Mouse (Mus musculus) CD4-positive, CD25-positive, alpha-beta regulatory T cell, adult 2 months (primary cell): Measurements from ENCODE around the gene Cntnap1.

Experiments used
- DNase-seq: peaks from one replicate; pipeline ENCODE4 v3.0.0-alpha.2; 2012; ENCODE audit warnings: low read depth, low spot score

Gene Cntnap1

DNA sequence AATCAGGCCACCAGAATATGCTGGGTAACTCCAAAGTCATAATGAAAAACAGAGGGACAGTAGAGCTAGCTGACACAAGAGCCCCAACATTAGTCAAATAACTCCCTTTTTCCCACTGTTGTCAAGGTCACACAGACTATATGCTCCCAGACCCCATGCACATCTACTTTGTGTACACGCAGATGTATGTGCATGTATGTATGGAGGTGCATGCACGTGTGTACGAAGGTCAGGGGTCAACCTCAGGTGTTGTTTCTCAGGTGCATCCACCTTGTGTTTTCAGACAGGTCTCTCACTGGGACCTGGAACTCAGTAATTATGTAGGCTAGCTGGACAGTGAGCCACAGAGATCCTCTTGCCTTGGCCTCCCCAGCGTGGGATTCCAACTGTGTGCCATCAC is 15.1 kb downstream of the Cntnap1 start:
- no peak for DNase-seq

DNA sequence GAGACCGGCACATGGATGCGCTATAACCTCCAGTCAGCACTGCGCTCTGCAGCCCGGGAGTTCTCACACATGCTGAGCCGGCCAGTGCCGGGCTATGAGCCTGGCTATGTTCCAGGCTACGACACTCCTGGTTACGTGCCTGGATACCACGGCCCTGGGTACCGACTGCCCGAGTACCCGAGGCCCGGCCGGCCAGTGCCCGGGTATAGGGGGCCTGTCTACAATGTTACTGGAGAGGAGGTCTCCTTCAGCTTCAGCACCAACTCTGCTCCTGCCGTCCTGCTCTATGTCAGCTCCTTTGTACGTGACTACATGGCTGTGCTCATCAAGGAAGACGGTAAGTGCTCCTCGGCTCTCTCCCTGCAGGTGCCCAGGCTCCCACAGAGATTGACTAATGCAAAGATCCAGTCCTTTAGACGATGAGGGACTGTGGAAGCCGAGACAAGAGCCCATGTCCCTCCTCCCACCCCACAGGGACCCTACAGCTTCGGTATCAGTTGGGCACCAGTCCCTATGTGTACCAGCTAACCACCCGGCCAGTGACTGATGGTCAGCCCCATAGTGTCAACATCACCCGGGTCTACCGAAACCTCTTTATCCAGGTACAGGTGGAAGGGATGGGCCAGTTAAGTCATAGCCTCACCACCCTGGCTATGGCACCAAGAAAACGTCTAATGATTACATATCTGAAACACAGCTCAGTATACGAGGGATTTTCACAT is 16.4 kb downstream of the Cntnap1 start:
- no peak for DNase-seq

DNA sequence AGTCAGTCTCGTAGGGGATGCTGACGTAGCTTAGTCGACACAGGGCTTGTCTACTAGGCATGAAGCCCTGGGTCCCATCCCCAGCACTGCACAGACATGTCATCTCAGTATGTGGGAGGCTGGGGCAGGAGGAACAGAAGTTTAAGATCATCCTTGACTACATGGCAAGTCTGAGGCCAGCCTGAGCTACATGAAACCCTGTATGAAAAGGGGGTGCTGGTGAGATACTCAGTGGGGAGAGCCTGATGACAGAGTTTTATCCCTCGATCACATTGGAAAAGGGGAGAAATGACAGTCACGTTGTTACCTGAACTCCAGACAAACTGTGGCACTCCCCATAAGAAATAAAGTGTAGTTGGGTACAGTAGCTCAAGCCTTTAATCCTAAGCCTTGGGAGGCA is 17.2 kb downstream of the Cntnap1 start:
- no peak for DNase-seq

DNA sequence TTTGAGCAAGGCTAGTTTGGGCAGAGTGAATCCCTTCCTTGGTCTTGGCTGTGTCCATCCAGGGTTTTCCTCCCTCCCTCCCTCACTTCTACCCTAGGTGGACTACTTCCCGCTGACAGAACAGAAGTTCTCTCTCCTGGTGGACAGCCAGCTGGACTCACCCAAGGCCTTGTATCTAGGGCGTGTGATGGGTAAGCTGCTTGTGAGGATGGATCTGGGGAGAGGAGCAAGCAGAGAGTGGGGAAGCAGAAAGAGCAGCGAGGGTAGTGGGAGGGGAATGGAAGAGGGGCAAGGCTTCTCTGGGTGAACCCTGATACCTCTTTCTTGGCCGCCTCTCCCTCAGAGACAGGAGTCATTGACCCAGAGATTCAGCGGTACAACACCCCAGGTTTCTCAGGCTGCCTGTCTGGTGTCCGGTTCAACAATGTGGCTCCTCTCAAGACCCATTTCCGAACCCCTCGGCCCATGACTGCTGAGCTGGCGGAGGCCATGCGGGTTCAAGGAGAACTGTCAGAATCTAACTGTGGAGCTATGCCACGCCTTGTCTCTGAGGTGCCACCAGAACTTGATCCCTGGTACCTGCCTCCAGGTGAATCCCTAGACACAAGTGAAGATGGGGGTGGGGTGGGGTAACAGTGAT is 18.0 kb downstream of the Cntnap1 start:
- no peak for DNase-seq

DNA sequence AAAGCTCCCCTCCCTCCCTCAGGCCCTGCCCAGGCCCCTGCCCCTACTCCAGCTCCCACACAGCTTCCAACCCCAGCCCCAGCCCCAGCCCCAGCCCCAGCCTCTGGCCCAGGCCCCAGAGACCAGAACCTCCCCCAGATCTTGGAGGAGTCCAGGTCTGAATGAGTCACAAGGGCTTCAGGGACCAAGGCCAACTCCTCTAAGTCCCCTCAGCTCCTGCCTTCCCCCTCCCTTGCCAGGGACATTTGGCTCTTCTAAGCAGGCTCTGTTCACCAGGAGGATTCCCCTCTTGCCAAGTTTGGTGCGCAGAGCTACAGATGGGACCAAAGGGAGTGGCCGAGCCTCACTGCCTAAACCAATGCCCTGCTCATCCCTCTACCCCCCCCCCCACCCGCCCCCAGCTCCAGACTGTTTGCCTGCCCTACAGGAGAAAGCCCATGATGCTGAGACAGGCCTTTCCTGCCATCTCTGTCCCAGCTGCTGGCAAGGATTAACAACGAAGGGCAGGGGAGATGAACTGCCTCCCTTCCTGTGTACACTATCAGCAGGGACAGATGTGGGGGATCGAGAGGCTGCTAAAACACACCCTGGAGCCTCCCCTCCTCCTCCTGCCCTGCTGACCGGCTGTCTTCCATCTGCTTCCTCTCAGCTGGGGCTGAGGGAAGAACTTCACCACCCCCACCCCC is 19.3 kb downstream of the Cntnap1 start:
- no peak for DNase-seq

DNA sequence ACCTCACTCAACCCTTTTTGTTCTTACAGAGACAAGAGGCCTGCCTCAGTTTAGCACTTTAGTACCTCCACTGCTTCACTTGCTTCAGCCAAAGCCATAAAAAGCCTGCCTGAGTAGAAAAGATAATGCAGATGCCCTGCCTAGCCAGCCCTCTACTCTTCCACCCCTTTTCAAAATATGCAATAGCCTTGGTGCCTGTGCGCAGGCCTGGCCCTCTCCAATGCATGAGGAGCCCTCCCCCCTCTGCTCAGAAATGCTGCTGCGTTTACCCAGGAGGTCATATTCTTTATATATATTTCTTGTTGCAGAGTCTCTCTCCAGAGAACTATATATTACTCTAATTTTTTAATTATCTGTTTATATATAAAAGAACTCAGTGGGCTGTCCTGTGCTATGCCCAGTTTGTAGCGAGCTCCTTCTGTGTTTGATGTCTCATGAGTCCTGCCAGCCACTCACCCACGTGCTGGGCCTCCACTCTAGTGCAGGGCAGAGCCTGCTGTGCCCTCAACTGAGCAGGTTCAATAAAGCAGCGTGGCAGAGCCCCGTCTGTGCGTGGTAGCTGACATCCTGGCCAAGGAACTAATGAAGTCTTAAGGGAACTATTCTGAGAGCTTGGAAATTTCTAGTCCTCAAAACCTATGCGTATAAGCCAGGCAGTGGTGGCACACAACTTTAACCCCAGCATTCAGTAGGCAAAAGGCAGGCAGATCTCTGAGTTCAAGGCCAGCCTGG is 20.0 kb downstream of the Cntnap1 start:
- no peak for DNase-seq

DNA sequence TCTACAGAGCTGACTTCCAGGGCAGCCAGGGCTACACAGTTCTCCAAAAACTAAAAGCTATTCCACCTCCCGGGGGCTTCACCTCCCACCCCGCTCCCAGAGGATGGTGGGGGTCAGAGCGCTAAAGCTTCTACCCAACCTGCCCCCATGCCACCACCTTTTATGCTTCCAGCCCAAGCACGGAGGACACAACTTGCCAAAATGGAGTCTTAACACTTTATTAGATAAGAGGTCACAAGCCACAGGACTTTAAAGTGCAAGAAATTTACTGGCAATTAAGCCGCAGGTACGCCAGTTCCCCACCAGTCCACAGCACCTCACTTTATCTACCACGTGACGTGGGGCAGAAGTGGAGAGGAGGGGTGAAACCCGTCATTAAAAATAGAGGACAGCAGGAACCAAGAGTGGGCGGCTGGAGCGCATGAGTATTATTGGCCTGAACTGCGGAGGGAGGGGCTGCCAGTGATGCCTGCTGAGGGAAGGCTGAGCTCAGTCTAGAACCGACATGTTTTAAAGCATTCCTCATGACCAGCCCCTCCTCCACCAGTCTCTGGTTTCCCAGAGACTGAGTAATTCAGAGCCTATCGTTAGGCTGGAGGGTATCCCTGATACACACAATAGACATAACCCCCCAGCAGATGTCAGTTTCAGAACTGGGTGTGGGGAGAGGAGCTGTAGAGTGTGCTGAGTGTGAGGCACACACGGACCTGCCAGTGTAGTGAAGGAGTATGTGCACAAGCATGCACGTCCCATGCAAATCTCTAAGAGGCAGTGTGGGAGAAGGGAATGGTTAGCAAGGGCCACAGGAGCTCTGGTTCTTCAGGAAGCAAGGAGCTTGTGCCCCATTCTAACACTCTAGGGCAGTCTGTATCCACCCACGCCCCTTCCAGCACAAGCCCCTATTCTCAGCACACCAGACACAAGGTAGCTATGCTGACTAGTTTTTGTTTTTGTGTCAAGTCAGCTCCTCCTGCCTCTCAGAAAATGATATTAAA is 20.9 kb downstream of the Cntnap1 start:
- no peak for DNase-seq

DNA sequence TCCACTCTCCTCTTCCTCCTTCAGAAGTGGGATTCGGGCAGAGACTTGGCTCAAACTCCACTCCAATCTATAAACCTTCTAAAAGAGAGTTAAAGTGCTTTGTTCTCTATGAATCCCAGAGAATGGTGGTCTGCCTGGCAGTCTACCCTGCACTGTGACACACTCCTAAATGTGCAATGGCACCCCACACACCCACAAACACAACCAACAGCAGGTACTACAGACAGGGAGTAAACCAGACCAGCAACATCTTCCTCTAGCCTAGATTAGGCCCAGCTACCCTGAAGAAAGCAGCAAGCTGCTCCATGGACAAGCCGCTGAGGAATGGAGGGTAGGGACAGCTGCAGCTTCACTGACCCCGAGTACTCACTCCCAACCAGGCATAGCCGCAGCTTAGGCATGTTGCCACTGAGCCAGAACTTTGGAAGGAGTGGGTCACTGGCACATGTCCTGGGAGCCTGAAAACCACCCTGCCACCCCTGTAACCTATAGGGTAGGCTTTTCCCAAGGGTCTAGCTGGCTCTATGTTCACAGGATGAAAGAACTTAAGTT is 21.7 kb downstream of the Cntnap1 start:
- no peak for DNase-seq

DNA sequence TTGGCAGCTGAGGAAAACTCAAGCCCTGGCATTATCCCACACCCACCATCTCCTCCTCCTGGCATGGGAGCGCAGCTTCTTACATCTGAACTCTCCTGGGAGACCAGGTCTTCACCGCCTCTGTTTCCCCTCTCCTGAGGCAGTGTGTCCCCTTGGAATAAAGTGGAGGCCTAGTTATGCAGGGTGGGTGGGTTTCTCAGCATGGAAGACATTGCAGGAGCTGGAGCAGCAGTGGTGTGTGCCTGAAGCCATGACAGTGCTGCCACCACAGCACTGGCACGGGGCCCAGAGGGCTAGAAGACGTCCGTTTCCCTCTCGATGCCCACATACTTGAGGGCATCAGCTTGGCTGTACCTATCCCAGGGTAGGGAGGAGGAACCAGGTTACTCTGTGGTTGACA is 22.3 kb downstream of the Cntnap1 start:
- DNase-seq, result no peak

DNA sequence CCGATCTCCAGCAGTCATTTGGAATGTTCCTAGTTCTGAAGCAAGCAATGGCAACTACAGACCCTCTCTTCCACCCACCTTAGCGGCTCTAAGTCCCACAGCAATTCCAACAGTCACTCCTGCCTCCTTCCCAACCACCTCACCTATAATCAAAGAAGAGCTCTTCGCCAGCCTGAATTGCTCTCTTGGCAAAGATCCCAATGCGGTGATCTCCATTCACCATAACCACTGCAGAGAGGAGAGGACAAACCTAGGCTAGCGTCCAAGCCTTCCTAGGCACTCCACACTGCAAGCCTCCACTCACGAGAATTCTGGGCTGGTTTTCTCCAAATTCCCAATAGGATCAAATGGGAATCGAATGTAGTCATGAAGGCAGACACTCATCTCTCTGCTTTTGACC is 22.8 kb downstream of the Cntnap1 start:
- no peak for DNase-seq

DNA sequence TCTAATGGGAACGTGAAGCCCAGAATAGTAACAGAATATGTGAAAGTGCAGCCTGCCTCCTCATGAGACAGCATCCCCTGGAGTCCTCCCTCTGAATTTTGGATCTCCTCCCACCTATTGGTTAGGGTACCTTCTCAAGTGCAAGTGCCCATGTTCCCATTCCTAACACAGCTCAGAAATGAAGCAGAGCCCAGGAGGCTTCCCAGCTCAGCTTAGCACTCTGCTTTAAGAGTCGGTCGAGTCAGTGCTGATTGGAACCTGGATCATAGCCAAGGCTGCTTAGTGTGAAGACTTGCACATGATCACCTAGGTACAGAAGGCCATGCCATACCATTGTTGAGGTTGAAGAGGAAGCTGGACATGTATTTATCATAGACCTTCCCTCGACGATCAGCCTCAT is 23.8 kb downstream of the Cntnap1 start:
- no peak for DNase-seq

DNA sequence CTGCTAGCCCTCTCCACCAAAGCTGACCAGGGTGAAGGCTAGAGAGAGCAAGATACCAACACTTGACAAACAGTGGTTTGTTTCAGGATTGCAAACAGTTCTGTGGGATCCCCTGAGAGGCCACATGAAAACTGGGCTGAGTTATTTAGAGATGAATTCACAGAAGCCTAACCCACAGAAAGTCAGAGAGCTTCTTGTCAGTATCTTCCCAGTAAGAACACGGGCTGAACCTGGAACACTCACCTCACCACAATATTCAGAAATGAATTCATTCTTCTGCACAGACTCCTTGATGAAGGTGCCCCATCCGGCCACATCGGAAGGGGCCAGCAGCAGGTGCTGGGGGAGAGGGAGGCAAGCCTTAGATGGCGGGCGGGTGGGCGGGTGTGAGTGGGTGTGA is 24.3 kb downstream of the Cntnap1 start:
- DNase-seq, result no peak

DNA sequence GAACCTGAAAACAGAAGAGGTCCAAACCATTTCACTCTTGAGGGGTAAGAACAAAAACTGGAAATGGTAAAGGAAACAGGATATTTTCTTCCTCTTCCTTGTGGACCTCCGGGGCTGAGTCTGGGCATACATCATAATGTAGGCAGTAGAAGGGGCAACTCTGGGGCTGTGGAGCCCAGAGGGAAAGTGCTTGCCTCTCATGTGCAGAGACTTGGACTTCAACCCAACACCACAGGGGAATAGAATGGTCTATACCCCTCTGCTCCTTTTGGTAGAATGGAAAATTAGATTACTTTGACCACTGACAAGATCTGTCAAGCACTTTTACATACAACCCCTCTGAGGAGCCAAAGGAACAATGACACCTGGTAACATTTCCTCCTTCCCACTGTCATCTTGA is 24.8 kb downstream of the Cntnap1 start:
- no peak for DNase-seq

DNA sequence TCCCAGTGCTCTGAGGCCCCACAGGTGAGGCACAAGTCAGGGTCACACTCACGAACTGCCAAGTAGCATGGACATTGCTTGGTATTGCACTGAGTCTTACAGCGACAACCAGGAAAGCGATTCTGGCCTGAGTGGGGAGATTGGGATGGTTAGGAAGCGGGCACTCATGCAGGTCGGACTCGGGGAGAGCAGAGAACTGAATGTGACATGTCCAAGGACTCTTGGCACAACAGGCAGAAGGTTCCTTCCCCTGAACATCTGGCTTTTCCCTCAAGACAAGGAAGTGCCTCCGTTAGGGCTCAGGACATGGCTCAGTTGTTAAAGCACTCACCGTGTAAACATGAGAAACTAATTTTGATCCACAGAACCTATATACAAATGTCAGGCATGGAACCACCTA is 25.2 kb downstream of the Cntnap1 start:
- DNase-seq, result no peak

DNA sequence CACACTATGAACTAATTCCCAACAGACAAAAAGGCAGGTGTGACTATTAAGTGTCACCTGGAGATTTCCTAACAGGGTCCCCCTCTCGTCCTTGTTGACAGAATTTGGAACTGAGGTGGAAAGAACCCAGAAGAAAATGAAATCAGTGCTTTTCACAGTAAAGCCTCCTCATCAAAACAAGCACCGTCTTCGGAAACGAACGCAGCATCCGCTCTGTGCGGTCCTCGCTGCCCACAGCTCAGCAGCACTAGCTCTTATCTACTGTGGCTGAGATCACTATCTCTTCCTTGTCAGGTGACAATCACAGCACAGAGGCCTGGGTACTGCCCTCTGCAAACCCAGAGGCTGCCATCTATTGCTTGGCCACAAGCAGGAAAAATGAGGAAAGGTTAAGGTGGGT is 25.9 kb downstream of the Cntnap1 start:
- peak; percentile 53 for DNase-seq

DNA sequence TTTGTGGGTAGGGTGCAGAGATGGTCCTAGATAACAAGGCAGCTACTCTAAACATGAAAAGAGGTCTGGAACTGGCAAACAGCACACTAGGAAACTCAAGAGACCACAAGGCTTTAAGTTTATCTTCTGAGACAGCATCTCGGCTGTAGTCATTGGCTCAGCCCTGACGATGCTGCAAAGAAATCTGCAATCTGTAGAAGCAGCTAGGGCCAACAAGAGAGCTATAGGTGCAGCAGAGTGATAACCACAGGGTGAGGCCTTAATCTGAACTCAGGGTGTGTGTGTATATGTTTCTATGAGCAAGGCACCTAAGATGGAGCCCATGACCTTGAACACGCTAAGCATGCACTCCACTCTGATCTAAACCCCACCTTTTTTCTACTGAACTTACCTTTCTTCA is 29.2 kb downstream of the Cntnap1 start:
- no peak for DNase-seq

DNA sequence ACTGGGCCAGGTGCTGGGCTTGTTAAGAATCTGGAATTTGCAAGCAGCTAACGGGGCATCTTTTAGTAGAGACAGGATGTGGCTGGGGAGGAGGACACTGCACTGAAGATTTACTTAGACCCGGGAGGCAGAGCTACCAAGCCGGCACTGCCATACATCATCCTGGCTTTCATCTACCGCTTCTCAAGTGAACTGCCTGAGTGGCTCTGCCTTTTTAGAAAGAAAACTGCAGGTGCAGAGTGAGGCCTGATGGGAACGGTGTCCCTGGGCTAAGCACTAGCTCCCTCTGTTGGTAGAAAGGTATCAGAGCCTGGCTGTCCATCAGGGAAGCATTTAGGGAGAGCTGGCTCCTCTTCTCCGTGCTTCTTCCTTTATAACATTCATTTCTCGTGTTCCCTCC is 30.7 kb downstream of the Cntnap1 start:
- peak; percentile 68 for DNase-seq

DNA sequence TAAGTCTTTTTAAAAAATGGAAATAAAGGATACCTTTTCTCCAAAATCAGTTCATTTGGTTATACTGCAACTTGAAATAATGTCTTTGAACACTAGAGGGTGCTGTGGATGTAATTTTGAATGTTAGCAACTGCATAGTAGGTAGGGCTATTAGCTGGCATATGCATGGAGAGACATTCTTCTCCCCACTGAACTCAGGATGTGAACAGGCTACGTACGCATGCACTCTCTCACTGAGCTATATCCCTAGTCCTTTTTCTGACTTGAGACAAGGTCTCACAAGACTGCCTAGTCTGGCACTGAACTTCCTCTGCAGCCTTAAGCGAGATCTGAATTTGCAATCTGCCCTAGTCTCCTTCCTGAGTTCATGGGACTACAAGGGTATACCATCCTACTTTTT is 41.6 kb downstream of the Cntnap1 start:
- peak; percentile 85 for DNase-seq

DNA sequence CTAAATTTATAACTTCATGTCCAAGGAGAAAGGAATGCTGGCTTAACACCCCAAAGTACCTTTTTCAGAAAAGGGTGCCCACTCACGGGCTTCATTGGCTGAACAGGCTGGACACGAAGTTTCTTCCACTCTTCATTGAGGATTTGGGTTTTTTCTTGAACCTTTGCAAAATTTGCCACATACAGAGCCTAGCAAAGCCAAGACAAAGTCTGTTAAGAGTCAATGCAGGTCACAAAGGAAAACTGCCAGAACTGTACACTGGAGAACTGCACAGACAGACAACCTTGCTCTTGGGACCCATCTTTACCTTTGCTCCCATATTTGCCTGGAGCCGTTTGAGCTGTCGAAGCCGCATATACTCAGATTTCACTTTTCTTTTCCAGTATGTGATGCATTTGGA is 46.6 kb downstream of the Cntnap1 start:
- no peak for DNase-seq

DNA sequence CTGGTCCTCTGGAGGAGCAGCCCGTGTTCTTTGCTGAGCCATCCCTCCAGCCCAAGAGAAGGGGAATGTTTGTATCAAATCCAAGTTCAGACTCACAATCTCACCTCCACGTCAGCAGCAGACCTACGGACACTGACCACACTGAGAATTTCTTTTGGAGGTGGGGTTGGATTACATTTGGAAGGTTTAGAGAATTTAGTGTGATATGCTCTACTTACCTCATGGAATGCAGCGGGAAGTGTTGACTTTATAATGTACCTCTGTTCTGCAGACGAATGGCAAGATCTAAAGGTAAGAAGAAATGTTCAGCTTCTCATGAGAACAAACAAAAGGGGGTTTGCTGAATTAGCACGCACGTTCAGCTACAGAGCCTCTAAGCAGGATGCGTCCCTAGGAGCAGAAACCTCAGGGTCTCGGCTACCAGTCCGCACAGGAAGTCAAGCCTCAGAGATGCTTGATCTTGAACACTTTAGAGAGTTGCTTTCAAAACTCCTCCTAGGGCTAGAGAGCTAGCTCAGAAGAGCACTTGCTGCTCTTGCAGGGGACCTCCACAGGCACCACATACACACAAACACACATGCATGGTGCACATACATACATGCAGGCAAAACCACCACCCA is 48.2 kb downstream of the Cntnap1 start:
- DNase-seq, result peak; percentile 29
